17 mouse cellular contexts compared by ENCODE assay signal in the genomic region with DNA sequence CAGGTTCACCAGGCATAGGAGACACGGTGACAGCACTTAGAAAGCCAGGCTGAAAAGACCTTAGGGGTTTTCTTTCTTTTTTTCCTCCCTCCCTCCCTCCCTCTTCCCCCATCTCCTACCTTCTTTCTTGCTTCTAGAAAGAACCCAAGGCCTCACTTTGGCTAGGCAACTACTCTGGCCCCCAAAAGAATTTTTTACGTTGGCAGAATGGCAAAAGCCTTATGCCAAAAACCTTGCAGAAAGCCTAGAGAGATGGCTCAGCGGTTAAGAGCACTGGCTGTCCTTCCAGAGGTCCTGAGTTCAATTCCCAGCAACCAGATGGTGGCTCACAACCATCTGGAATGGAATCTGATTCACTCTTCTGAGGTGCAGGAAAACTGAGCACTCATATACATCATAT. TPM values are rescaled to one million over a fixed set of nuclear protein-coding genes. Genes with fewer than 3 reads are reported as not detected.
A peak's percentile ranks its signal among the peaks of the same experiment; 100 is the strongest.
DNase-seq lines count a peak whose midpoint lies in the region; ATAC-seq and TF ChIP-seq lines count a peak whose summit lies in the region.
"Had no signal": no experiment of that assay in that cellular context is flagged by ENCODE, and none has a peak within 500 bp of the region (broad histone marks: within the 10 kb centered on the region; RNA-seq: fewer than 3 reads in every experiment).

No protein-coding gene starts in this region.

- DNase-seq in embryonic facial prominence, embryonic 10.5 days (ENCODE audit: low spot score): no peak
- DNase-seq in layer of hippocampus, adult 2 months (ENCODE audit: low spot score in 2 of 2): no peak
- DNase-seq in layer of hippocampus, adult 9-10 months (ENCODE audit: low spot score): no peak
- DNase-seq in urinary bladder, postnatal 14 days (ENCODE audit: low spot score): no peak
- DNase-seq in embryo, embryonic 9.5 days (ENCODE audit: extremely low spot score): no peak
- DNase-seq: cerebellum, adult 9-10 months; layer of hippocampus, adult 9-11 months; thymus, adult 2 months had no signal

- H3K4me3 ChIP-seq in embryonic facial prominence, embryonic 12.5 days: no peak overlapping the region
- H3K4me3 ChIP-seq in embryonic facial prominence, embryonic 10.5 days: no peak overlapping the region
- no peak overlapping the region for H3K4me3 ChIP-seq in layer of hippocampus, adult 2 months
- no peak overlapping the region for H3K4me3 ChIP-seq in hindbrain, embryonic 16.5 days (ENCODE audit: low read length)
- H3K4me3 ChIP-seq in neural tube, embryonic 14.5 days (ENCODE audit: low read depth, low read length): no peak overlapping the region
- H3K4me3 ChIP-seq: erythroblast, embryonic 14.5 days; heart, embryonic 15.5 days; liver, embryonic 15.5 days; myocyte had no signal

- no peaks in the 10 kb centered on the region for H3K9me3 ChIP-seq in embryonic facial prominence, embryonic 12.5 days
- no peaks in the 10 kb centered on the region for H3K9me3 ChIP-seq in embryonic facial prominence, embryonic 10.5 days
- no peaks in the 10 kb centered on the region for H3K9me3 ChIP-seq in hindbrain, embryonic 16.5 days (ENCODE audit: control insufficient read depth, low read length)
- H3K9me3 ChIP-seq in neural tube, embryonic 14.5 days (ENCODE audit: control insufficient read depth, low read length): no peaks in the 10 kb centered on the region
- H3K9me3 ChIP-seq: heart, embryonic 15.5 days; liver, embryonic 15.5 days had no signal

- no peak overlapping the region for H3K4me2 ChIP-seq in embryonic facial prominence, embryonic 12.5 days (replicated peaks)
- no peak overlapping the region for H3K4me2 ChIP-seq in hindbrain, embryonic 16.5 days (ENCODE audit: low read length)
- no peak overlapping the region for H3K4me2 ChIP-seq in neural tube, embryonic 14.5 days (ENCODE audit: low read depth, low read length)
- H3K4me2 ChIP-seq: heart, embryonic 15.5 days; liver, embryonic 15.5 days had no signal

- peaks cover 18% of the 10 kb centered on the region for H3K4me1 ChIP-seq in embryonic facial prominence, embryonic 12.5 days
- H3K4me1 ChIP-seq in embryonic facial prominence, embryonic 10.5 days: peaks cover 40% of the 10 kb centered on the region
- peaks cover 9% of the 10 kb centered on the region for H3K4me1 ChIP-seq in hindbrain, embryonic 16.5 days (ENCODE audit: control insufficient read depth, insufficient read depth, low read depth, low read length)
- H3K4me1 ChIP-seq in neural tube, embryonic 14.5 days (ENCODE audit: control insufficient read depth, insufficient read depth, low read length): peaks cover 7% of the 10 kb centered on the region; the same call in 1 of the 2 replicates

- no peak for TF ChIP-seq CTCF in layer of hippocampus, adult 2 months (conservative IDR thresholded peaks at IDR 0.05)

- no peak overlapping the region for H3K9ac ChIP-seq in embryonic facial prominence, embryonic 12.5 days
- H3K9ac ChIP-seq in hindbrain, embryonic 16.5 days (ENCODE audit: low read depth, low read length): no peak overlapping the region
- no peak overlapping the region for H3K9ac ChIP-seq in neural tube, embryonic 14.5 days (replicated peaks; ENCODE audit: low read depth, low read length)
- H3K9ac ChIP-seq: heart, embryonic 15.5 days; liver, embryonic 15.5 days had no signal

- no peaks in the 10 kb centered on the region for H3K36me3 ChIP-seq in embryonic facial prominence, embryonic 12.5 days
- no peaks in the 10 kb centered on the region for H3K36me3 ChIP-seq in embryonic facial prominence, embryonic 10.5 days (replicated peaks)
- H3K36me3 ChIP-seq in hindbrain, embryonic 16.5 days (ENCODE audit: control insufficient read depth, insufficient read depth, low read length): no peaks in the 10 kb centered on the region
- H3K36me3 ChIP-seq in neural tube, embryonic 14.5 days (ENCODE audit: control insufficient read depth, insufficient read depth, low read length): no peaks in the 10 kb centered on the region
- H3K36me3 ChIP-seq: heart, embryonic 15.5 days; liver, embryonic 15.5 days had no signal

- WGBS in embryonic facial prominence, embryonic 12.5 days: 65% methylated on average over 3 of the region's 3 CpGs
- WGBS in embryonic facial prominence, embryonic 10.5 days: 70% methylated on average over 3 of the region's 3 CpGs
- 48% methylated on average over 3 of the region's 3 CpGs for WGBS in hindbrain, embryonic 16.5 days
- 59% methylated on average over 3 of the region's 3 CpGs for WGBS in neural tube, embryonic 14.5 days

- ATAC-seq in embryonic facial prominence, embryonic 12.5 days (ENCODE audit: insufficient number of reproducible peaks, insufficient read depth, low FRiP score, low TSS enrichment): no peak
- no peak for ATAC-seq in hindbrain, embryonic 16.5 days
- ATAC-seq in neural tube, embryonic 14.5 days (ENCODE audit: low read depth): no peak
- ATAC-seq: CD4-positive, CD25-positive, alpha-beta regulatory T cell, adult 4 months had no signal

- H3K27me3 ChIP-seq in embryonic facial prominence, embryonic 12.5 days: no peaks in the 10 kb centered on the region
- H3K27me3 ChIP-seq in embryonic facial prominence, embryonic 10.5 days (replicated peaks; ENCODE audit: low read depth, poor library complexity, severe bottlenecking): 0 out of 2 replicates have a peak, but pooled peaks cover 6% of the 10 kb centered on the region
- H3K27me3 ChIP-seq in hindbrain, embryonic 16.5 days (replicated peaks; ENCODE audit: control insufficient read depth, insufficient read depth, low read length): no peaks in the 10 kb centered on the region
- H3K27me3 ChIP-seq in neural tube, embryonic 14.5 days (ENCODE audit: control insufficient read depth, insufficient read depth, low read length): no peaks in the 10 kb centered on the region
- H3K27me3 ChIP-seq: heart, embryonic 15.5 days had no signal

- 0 out of 2 replicates have a peak overlapping the region, but pooled peaks have one; percentile 7 for H3K27ac ChIP-seq in embryonic facial prominence, embryonic 12.5 days
- H3K27ac ChIP-seq in embryonic facial prominence, embryonic 10.5 days (replicated peaks): no peak overlapping the region
- H3K27ac ChIP-seq in layer of hippocampus, adult 2 months: peak overlapping the region; percentile 68; the same call in 1 of the 2 replicates
- 0 out of 2 replicates have a peak overlapping the region, but pooled peaks have one; percentile 20 for H3K27ac ChIP-seq in hindbrain, embryonic 16.5 days (ENCODE audit: low read depth, low read length)
- peak overlapping the region; percentile 78; the same call in 1 of the 2 replicates for H3K27ac ChIP-seq in neural tube, embryonic 14.5 days (ENCODE audit: low read depth, low read length)
- H3K27ac ChIP-seq: heart, embryonic 15.5 days; liver, embryonic 15.5 days had no signal

RNA-seq across cellular contexts. Expression of a gene that starts 31.6 kb away (rescaled TPM):
- 23.0 and 23.7 TPM in 2 replicates for polyA plus RNA-seq in embryonic facial prominence, embryonic 12.5 days (2016; fragmentation: Nextera tagmentation; extraction: Ambion mirVana)
- polyA plus RNA-seq in embryonic facial prominence, embryonic 10.5 days (2016; fragmentation: Nextera tagmentation; extraction: Ambion mirVana): 12.9 and 18.7 TPM in 2 replicates
- total RNA-seq in layer of hippocampus, adult 2 months (2021): 1 to 10 TPM; 6.8 to 7.2 TPM
- polyA plus RNA-seq in hindbrain, embryonic 16.5 days (2015; fragmentation: Nextera tagmentation; extraction: Ambion mirVana): 16.9 and 18.0 TPM in 2 replicates
- 8.5 and 9.5 TPM in 2 replicates for polyA plus RNA-seq in neural tube, embryonic 14.5 days (2014; fragmentation: Nextera tagmentation; extraction: Ambion mirVana)
- total RNA-seq: MEL had no signal
